Mouse (Mus musculus): Measurements from ENCODE around the gene H2al1d.
"Not testable (repeated sequence)": the region's sequence is repeated elsewhere in the genome, so short reads cannot be mapped to it uniquely, and the experiment has no call there.

H2al1d gene

GRCm38 (mm10) chrX:11308524-11308923 lies at the start of gene H2al1d:
TSS of gene H2al1d (plus strand) at chrX:11308824.
- TF ChIP-seq GATA4 (IDR thresholded peaks at IDR 0.05; ENCODE audit: insufficient replicate concordance, low read length) = not testable (repeated sequence)

- no peak for TF ChIP-seq GATA4 (IDR thresholded peaks at IDR 0.05; ENCODE audit: insufficient replicate concordance, low read length)
These were observed 43.7 kb upstream of the H2al1d start for GRCm38 (mm10) chrX:11264918-11265317.

- TF ChIP-seq GATA4 (IDR thresholded peaks at IDR 0.05; ENCODE audit: insufficient replicate concordance, low read length) = no peak
These were observed 40.8 kb upstream of the H2al1d start for GRCm38 (mm10) chrX:11267791-11268190.

- no peak for TF ChIP-seq GATA4 (IDR thresholded peaks at IDR 0.05; ENCODE audit: insufficient replicate concordance, low read length)
These were observed 39.5 kb upstream of the H2al1d start for GRCm38 (mm10) chrX:11269074-11269473.

GRCm38 (mm10) chrX:11273190-11273589 lies 35.4 kb upstream of the H2al1d start:
- no peak for TF ChIP-seq GATA4 (IDR thresholded peaks at IDR 0.05; ENCODE audit: insufficient replicate concordance, low read length)

- TF ChIP-seq GATA4 (IDR thresholded peaks at IDR 0.05; ENCODE audit: insufficient replicate concordance, low read length) = no peak
These were observed 31.5 kb upstream of the H2al1d start for GRCm38 (mm10) chrX:11277083-11277482.

DNA sequence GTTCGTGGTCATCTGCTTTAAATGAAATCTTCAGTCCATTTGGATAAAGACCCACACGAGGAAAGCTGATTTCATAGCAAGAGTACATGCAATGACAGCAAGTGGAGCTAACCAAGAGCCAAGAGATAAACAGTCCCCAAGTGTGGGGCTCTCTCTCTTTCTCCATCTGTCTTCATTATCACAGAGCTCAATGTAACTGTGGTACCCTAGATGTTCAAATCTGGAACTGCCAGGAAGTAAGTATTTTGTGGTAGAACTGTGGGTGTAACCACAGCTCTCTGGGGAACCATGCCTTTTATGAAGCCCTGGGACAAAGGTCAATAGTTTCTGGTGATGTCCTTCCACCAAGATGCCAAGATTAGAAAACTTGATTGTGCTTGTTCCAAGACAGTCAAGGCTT lies 27.9 kb upstream of the H2al1d start:
- no peak for TF ChIP-seq GATA4 (IDR thresholded peaks at IDR 0.05; ENCODE audit: insufficient replicate concordance, low read length)

DNA sequence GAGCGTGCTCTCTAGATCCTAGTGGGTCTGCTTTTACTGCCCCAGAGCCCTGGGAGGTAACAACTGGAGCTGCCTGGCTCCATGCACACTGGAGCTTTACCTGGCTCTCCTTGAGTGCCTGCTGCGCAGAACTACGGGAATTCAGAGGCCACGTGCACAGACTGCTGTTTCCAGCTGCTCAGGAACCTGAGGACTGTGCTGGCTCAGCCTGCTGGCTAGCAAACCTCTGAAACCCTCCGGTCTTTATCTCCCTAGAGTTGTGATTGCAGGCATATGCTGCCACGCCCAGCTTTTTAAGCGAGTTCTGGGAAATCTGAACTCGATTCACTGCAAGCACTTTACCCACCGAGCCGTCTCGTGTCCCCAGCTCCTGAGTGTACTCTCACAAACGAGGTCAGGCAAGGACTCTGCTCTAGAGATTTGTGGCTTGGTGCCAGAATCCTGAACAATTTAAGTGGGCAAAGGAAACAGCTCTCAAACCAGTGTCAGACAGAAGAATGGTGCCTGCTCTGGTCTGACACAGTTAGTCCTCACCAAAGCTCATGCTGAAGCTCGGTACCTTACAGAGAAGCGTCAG lies 20.2 kb upstream of the H2al1d start:
- TF ChIP-seq GATA4 (IDR thresholded peaks at IDR 0.05; ENCODE audit: insufficient replicate concordance, low read length) = no peak

DNA sequence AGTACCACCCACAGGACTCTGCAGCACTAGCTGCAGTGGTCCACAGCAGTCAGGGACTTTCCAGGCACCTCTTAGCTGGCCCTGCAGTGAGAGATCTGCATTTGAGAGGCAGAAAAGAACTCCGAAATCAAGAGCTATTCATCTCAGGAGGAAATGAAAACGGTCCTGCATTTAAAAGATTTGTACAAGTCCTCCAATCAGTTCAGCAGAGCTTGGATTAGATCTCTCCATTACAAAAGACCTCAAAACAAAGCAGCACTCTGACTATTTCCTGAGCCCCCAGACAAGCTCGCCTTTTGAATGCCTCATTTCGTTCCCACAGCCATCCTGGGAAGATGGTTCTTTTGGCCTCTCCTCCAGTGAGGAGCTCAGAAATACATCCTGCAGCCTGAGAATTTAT lies 19.4 kb upstream of the H2al1d start:
- no peak for TF ChIP-seq GATA4 (IDR thresholded peaks at IDR 0.05; ENCODE audit: insufficient replicate concordance, low read length)

DNA sequence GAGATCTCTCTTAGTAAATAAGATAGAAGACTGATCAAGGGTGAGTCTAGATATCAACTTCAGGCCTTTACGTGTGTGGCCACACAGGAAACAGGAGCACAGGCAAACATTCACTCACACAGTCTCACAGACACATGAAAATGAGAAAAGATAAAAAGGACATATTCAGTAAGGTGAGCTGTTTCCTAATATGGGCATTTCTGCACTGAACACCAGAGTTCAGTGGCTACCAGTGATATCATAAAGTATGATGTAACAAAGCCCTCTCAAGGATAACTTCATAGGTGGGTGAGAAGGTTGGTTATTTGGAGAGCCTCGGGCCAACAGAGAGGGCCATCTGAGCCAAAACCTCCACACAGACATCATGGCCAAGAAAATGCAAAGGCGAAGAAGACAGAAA lies 9.7 kb upstream of the H2al1d start, which contains the start of gene H2al1a:
TSS of gene H2al1a (plus strand) at position 301 of the 400 bp plus-strand sequence.
- not testable (repeated sequence) for TF ChIP-seq GATA4 (IDR thresholded peaks at IDR 0.05; ENCODE audit: insufficient replicate concordance, low read length)

DNA sequence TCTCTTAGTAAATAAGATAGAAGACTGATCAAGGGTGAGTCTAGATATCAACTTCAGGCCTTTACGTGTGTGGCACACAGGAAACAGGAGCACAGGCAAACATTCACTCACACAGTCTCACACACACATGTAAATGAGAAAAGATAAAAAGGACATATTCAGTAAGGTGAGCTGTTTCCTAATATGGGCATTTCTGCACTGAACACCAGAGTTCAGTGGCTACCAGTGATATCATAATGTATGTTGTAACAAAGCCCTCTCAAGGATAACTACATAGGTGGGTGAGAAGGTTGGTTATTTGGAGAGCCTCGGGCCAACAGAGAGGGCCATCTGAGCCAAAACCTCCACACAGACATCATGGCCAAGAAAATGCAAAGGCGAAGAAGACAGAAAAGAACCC lies 6.5 kb upstream of the H2al1d start, which contains the start of gene H2al1b:
TSS of gene H2al1b (plus strand) at position 301 of the 400 bp plus-strand sequence.
- not testable (repeated sequence) for TF ChIP-seq GATA4 (IDR thresholded peaks at IDR 0.05; ENCODE audit: insufficient replicate concordance, low read length)

- not testable (repeated sequence) for TF ChIP-seq GATA4 (IDR thresholded peaks at IDR 0.05; ENCODE audit: insufficient replicate concordance, low read length)
These were observed 3.3 kb upstream of the H2al1d start, which contains the start of gene H2al1c for GRCm38 (mm10) chrX:11305355-11305754. TSS of gene H2al1c (plus strand) at chrX:11305655.

GRCm38 (mm10) chrX:11311634-11312033 lies 3.0 kb downstream of the H2al1d start, which contains the start of gene H2al1e:
TSS of gene H2al1e (plus strand) at chrX:11311934.
- not testable (repeated sequence) for TF ChIP-seq GATA4 (IDR thresholded peaks at IDR 0.05; ENCODE audit: insufficient replicate concordance, low read length)

DNA sequence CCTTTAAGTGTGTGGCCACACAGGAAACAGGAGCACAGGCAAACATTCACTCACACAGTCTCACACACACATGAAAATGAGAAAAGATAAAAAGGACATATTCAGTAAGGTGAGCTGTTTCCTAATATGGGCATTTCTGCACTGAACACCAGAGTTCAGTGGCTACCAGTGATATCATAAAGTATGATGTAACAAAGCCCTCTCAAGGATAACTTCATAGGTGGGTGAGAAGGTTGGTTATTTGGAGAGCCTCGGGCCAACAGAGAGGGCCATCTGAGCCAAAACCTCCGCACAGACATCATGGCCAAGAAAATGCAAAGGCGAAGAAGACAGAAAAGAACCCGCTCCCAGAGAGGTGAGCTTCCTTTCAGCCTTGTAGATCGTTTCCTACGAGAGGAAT lies 6.2 kb downstream of the H2al1d start, which contains the start of gene H2al1f:
TSS of gene H2al1f (plus strand) at position 301 of the 400 bp plus-strand sequence.
- not testable (repeated sequence) for TF ChIP-seq GATA4 (IDR thresholded peaks at IDR 0.05; ENCODE audit: insufficient replicate concordance, low read length)

- not testable (repeated sequence) for TF ChIP-seq GATA4 (IDR thresholded peaks at IDR 0.05; ENCODE audit: insufficient replicate concordance, low read length)
These were observed 9.3 kb downstream of the H2al1d start, which contains the start of gene H2al1g for GRCm38 (mm10) chrX:11317956-11318355. TSS of gene H2al1g (plus strand) at chrX:11318256.

DNA sequence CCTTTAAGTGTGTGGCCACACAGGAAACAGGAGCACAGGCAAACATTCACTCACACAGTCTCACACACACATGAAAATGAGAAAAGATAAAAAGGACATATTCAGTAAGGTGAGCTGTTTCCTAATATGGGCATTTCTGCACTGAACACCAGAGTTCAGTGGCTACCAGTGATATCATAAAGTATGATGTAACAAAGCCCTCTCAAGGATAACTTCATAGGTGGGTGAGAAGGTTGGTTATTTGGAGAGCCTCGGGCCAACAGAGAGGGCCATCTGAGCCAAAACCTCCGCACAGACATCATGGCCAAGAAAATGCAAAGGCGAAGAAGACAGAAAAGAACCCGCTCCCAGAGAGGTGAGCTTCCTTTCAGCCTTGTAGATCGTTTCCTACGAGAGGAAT lies 12.6 kb downstream of the H2al1d start, which contains the start of gene H2al1h:
TSS of gene H2al1h (plus strand) at position 301 of the 400 bp plus-strand sequence.
- TF ChIP-seq GATA4 (IDR thresholded peaks at IDR 0.05; ENCODE audit: insufficient replicate concordance, low read length) = not testable (repeated sequence)

All from liver, adult (tissue).